Mouse (Mus musculus) intestine, embryonic 15.5 days (tissue): ENCODE measurements at regions not wholly inside any gene's neighbourhood (a gene's known extent, or its start where the extent isn't known, plus 50 kb on each side); places are given as distances from the start of the nearest gene placed in this dataset.
"Not testable (repeated sequence)": the region's sequence is repeated elsewhere in the genome, so short reads cannot be mapped to it uniquely, and the experiment has no call there.

Experiments
- ATAC-seq: fragments of 200-750 bp; cut with Nextera tagmentation; 2 replicates; pipeline ENCODE4 v1.8.0; 2017; ENCODE audit warnings: moderate TSS enrichment, moderate library complexity
- H3K27ac ChIP-seq: fragments of 300-500 bp; sonication (generic); 2 replicates; pipeline ENCODE4 v1.5.1; 2015; ENCODE audit warnings: mild to moderate bottlenecking, inconsistent platforms
- H3K27me3 ChIP-seq: fragments of 300-500 bp; sonication (generic); replicated peaks from 2 replicates; pipeline ENCODE4 v1.6.1; 2015; ENCODE audit warnings: inconsistent platforms
- H3K36me3 ChIP-seq: fragments of 300-500 bp; sonication (generic); 2 replicates; pipeline ENCODE4 v1.6.1; 2015; ENCODE audit warnings: inconsistent platforms
- H3K4me1 ChIP-seq: fragments of 300-500 bp; sonication (generic); replicated peaks from 2 replicates; pipeline ENCODE4 v1.6.1; 2015; ENCODE audit warnings: inconsistent platforms
- H3K4me2 ChIP-seq: fragments of 300-500 bp; sonication (generic); replicated peaks from 2 replicates; pipeline ENCODE4 v1.6.1; 2015; ENCODE audit warnings: mild to moderate bottlenecking, inconsistent platforms
- H3K4me3 ChIP-seq: fragments of 300-500 bp; sonication (generic); replicated peaks from 2 replicates; pipeline ENCODE4 v1.5.1; 2015; ENCODE audit warnings: inconsistent platforms
- H3K9ac ChIP-seq: fragments of 300-500 bp; sonication (generic); 2 replicates; pipeline ENCODE4 v1.6.1; 2015; ENCODE audit warnings: inconsistent platforms
- H3K9me3 ChIP-seq: fragments of 300-500 bp; sonication (generic); 2 replicates; pipeline ENCODE4 v1.6.1; 2016; ENCODE audit warnings: inconsistent platforms
- WGBS: fragments of 180-500 bp; shearing (Covaris S2); methylation state at CpG from one replicate; pipeline ENCODE4 v1.1.7; 2015; 5-methylcytosine and 5-hydroxymethylcytosine counted together

DNA sequence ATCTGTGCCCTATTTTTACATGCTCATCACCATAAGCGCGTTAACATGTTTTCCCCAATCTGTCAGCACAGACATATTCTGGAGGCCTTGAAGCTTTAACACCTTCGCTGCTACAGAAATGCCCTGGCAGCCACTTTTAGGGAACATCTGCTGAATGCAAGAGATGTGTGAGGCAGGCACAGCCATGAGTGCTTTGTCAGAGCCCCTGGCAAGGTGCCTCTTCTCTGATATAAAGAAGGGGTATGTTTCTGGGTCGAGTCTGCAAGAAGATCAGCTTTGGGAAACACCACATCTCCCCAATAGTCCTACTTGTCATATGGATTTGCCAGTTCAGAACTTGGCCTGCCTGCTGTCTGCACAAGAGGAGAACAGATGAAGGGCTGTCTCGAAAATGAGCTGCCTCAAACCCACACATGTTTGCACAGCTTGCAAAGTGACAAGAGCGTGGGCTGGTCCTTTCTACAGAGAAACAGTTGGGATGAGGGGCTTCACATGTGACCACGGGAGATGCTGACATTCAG, 1263.3 kb upstream of the Klhl29 start:
- Histone ChIP-seq H3K36me3 (no peaks in the 10 kb centered on the region), H3K4me1 (no peaks in the 10 kb centered on the region), H3K27me3 (no peaks in the 10 kb centered on the region), H3K4me2 (no peak overlapping the region), H3K9me3 (no peaks in the 10 kb centered on the region), H3K4me3 (no peak overlapping the region), H3K9ac (no peak overlapping the region), H3K27ac (no peak overlapping the region)
- 77% methylated on average over 7 of the region's 7 CpGs for WGBS
- ATAC-seq: no peak

DNA sequence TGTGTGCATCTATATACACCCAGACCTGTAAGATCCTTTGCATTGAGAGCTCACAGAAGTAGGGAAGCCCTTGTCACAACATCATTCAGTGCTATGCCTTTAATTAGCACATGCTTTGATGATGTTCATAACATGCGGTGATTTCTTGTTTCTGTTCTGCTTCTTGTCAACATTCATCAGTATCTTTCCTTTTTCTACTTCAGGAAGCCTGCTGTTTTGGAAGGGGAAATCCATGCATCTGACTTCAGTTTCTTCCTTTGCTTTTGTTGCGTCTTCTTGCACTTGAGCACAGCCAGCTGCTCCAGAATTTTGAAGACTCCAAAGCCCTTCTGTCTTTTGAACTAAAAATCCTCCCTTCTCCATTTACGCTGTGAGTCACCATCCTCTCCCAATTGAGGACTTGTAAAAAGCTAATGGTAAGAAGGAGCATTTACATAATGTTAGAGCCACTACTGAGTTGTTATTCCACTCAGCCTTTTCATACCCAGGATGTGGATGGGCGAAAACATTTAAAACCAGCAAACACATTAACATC, 1262.4 kb upstream of the Klhl29 start:
- no peak for ATAC-seq
- Histone ChIP-seq H3K27me3 (no peaks in the 10 kb centered on the region), H3K36me3 (no peaks in the 10 kb centered on the region), H3K4me1 (no peaks in the 10 kb centered on the region), H3K27ac (no peak overlapping the region), H3K4me3 (no peak overlapping the region), H3K9me3 (no peaks in the 10 kb centered on the region), H3K4me2 (no peak overlapping the region), H3K9ac (no peak overlapping the region)
- 74% methylated on average over 4 of the region's 4 CpGs for WGBS

DNA sequence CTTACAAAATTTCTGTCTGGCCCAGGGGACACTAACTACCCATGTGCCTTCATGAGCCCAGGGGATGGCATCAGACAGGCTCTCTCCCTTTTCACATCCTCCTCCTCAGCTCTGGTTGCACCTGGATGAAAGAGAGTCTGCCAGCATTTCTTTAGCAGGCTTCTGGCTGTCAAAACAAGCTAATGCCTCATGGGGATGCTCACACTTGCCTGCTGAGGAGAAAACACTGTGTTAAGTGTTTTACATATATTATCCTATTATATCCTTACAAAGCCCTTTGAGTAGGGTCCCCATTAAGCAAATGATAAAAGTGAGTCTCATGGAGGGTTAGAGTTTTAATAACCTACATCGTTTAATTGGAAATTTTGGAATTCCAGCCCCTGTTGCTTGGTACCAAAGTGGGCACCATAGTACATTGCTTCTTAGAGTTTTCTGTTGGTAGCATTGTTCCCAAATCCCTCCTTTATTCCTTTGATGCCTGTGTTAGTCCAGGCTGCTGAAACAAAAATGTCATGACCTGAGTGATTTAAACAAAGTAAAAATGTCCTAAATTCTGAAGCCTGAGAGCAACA, 1247.2 kb upstream of the Klhl29 start:
- Histone ChIP-seq H3K4me2 (no peak overlapping the region), H3K9me3 (no peaks in the 10 kb centered on the region), H3K27me3 (no peaks in the 10 kb centered on the region), H3K4me3 (no peak overlapping the region), H3K4me1 (no peaks in the 10 kb centered on the region), H3K27ac (no peak overlapping the region), H3K9ac (no peak overlapping the region), H3K36me3 (no peaks in the 10 kb centered on the region)
- 69% methylated on average over 1 of the region's 1 CpGs for WGBS
- no peak for ATAC-seq

DNA sequence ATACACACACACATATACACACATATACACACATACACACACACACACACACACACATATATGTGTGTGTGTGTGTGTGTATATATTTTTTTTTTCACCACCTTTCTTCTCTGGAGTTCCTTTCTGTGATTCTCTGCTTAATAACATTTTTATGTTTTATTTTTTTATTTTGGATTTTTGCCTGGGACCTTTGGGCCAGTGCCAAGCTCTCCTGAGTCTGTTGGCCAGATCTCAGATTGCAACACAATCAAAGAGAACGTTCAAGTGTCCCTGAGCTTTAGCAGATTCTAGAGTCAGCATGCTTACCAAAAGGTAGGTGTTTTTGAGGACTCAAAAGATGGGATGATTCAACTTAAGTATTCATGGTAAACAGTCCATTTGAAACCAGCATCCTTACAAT, 1225.6 kb upstream of the Klhl29 start:
- no peak overlapping the region for H3K4me3 ChIP-seq
- no peak overlapping the region for H3K9ac ChIP-seq
- no peaks in the 10 kb centered on the region for H3K4me1 ChIP-seq
- H3K36me3 ChIP-seq: no peaks in the 10 kb centered on the region
- H3K27me3 ChIP-seq: no peaks in the 10 kb centered on the region
- WGBS: 38% methylated on average over 1 of the region's 1 CpGs
- H3K27ac ChIP-seq: no peak overlapping the region
- no peak for ATAC-seq
- H3K4me2 ChIP-seq: no peak overlapping the region
- H3K9me3 ChIP-seq: no peaks in the 10 kb centered on the region

DNA sequence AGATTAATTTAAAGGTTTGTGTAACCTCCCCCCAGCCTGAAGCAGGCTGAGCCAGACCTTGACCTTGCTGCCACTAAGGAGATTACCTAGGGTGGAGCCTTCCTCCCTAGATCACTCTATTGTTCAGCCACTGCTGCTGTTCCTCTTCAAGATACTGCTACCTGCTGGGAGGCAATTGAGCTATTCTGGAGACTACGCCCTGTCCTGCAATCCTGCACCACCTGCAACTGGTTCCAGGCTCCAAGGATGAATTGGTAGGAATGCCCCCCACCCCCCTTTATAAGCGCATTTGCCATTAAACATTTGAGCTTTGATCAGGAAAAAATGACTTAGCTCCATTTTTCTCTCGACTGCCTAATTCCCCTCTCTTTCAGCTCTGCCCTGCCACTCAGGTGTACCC, 1220.0 kb upstream of the Klhl29 start:
- H3K36me3 ChIP-seq, H3K27me3 ChIP-seq, H3K27ac ChIP-seq, H3K4me2 ChIP-seq, H3K9ac ChIP-seq, ATAC-seq, H3K9me3 ChIP-seq, H3K4me1 ChIP-seq, H3K4me3 ChIP-seq: not testable (repeated sequence)
- 73% methylated on average over 3 of the region's 3 CpGs for WGBS

DNA sequence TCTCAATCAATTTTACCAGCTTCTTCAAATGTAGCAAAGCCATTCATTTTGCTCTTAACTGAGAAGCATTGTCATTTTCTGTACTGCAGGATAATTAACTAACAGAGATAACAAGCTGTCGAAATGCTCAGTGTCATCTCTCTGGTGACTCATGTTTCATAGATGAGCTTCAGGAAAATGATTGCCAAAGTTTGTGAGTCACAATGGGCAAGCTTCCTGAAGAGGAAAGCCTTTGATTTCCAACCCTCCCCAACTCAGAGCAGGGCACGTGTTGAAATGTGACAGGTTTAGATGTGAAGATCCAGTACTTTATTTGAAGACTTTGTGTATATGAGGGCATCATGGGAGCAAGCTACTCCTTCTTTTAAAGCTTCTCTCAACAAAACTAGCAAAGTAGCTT, 1214.7 kb upstream of the Klhl29 start:
- whole genome bisulfite sequencing: 61% methylated on average over 2 of the region's 2 CpGs
- no peak overlapping the region for H3K4me3 ChIP-seq

DNA sequence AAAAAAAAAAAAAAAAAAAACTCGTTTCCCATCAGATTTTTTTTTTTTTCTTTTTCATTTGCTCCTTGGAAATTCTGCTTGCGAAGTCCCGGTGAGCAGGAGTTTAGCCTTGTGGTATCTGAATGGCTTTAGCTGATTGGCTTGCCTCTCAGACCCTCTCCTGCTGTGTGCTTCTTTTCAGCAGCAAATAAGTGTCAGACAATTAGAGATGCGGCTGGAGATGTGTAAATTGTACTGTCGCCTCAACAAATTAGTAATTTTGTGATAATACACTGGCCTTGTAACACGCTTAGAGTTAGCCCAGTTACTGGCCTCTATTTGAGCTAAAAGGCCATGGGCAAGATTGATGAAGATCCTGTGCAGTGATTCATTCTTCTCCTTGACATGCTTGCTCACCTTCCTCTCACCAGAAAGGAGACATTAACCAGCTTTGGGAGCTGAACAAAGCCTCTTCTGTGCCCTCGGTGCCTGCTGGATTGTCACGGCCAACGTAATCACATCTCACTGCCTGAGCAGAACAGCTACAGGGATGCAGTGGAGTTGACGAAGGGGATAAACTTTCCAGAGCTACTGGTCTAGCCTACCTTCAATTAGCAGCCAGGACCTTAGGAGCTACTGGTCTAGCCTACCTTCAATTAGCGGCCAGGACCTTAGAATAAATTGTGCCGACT, 1212.7 kb upstream of the Klhl29 start:
- no peaks in the 10 kb centered on the region for H3K9me3 ChIP-seq
- no peaks in the 10 kb centered on the region for H3K27me3 ChIP-seq
- H3K36me3 ChIP-seq: no peaks in the 10 kb centered on the region
- no peak overlapping the region for H3K9ac ChIP-seq
- no peak overlapping the region for H3K27ac ChIP-seq
- ATAC-seq: no peak
- no peaks in the 10 kb centered on the region for H3K4me1 ChIP-seq
- no peak overlapping the region for H3K4me3 ChIP-seq
- H3K4me2 ChIP-seq: no peak overlapping the region
- 52% methylated on average over 12 of the region's 12 CpGs for WGBS

More for the DNA sequence above, 1214.7 kb upstream of the Klhl29 start:
- Histone ChIP-seq H3K27ac (no peak overlapping the region), H3K9ac (no peak overlapping the region), H3K4me2 (no peak overlapping the region), H3K36me3 (no peaks in the 10 kb centered on the region), H3K9me3 (no peaks in the 10 kb centered on the region), H3K27me3 (no peaks in the 10 kb centered on the region), H3K4me1 (no peaks in the 10 kb centered on the region)
- no peak for ATAC-seq

DNA sequence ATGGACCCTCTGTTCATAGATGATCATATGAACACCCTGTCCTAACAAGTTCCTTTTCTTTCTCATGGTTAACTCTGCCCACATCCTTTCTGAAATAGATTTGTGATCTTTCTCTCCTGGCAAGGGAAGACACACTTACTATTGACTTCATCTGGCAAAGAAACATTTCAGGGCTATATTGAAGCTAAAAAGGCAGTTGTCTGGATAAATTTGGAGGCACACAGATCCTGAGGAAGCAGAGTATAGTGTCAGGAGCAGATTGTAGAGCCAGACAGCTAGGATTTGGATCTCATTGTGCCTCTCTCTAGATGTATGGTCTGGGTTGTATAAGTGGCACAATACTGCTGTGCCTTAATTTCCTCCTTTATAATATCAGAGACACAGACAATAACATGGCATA, 1204.7 kb upstream of the Klhl29 start:
- Histone ChIP-seq H3K27ac (no peak overlapping the region), H3K36me3 (no peaks in the 10 kb centered on the region), H3K4me3 (no peak overlapping the region), H3K4me2 (no peak overlapping the region), H3K9me3 (no peaks in the 10 kb centered on the region), H3K27me3 (no peaks in the 10 kb centered on the region), H3K4me1 (0 out of 2 replicates have a peak, but pooled peaks cover 3% of the 10 kb centered on the region), H3K9ac (no peak overlapping the region)
- ATAC-seq: no peak

DNA sequence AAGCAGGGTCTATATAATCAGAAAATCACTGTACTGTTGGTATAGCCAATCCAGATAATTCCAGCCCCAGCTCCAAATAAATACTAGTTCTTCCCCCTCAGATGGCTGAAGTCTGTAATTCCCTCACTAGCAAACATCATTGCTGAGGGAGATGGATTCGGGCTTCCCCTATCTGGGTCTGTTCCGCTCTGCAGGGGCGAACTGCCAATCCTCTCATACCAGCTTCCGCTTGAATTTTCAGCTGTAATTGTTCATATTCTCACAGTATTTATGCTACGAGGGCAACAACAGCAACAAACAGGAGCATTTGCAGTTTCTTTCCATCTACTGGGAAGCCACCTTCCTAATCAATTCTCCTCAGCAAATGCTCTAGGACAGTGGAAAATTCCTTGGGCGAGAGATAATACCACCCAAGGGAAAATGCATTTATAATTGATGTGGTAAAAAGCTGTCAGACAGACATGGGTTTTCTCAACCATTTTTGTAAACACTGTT, 1201.4 kb upstream of the Klhl29 start:
- Histone ChIP-seq H3K27ac (0 out of 2 replicates have a peak overlapping the region, but pooled peaks have one; percentile 9), H3K9me3 (no peaks in the 10 kb centered on the region)
- 44% methylated on average over 6 of the region's 6 CpGs for WGBS

More for the DNA sequence above, 1201.4 kb upstream of the Klhl29 start:
- Histone ChIP-seq H3K4me3 (no peak overlapping the region), H3K4me1 (0 out of 2 replicates have a peak, but pooled peaks cover 3% of the 10 kb centered on the region), H3K36me3 (no peaks in the 10 kb centered on the region), H3K9ac (no peak overlapping the region), H3K4me2 (no peak overlapping the region), H3K27me3 (no peaks in the 10 kb centered on the region)
- ATAC-seq: no peak
